Mouse (Mus musculus): Measurements from ENCODE around the gene C8g. TPM values are rescaled to one million over a fixed set of nuclear protein-coding genes. Genes with fewer than 3 reads are reported as not detected.

C8g gene
- total and polyA plus RNA-seq, 2 experiments from 2014 or later, result 0.58 to 6.5 TPM

GRCm38 (mm10) chr2:25479551-25480311, 21.8 kb downstream of the C8g start:
- no peak for DNase-seq (ENCODE audit: low spot score)
- no peak for TF ChIP-seq CTCF (IDR thresholded peaks at IDR 0.05; ENCODE audit: low read depth)
- H3K4me3 ChIP-seq (ENCODE audit: low read length), result no peak overlapping the region

GRCm38 (mm10) chr2:25477967-25478675, 23.4 kb downstream of the C8g start:
- peak; percentile 58; the same call in 1 of the 2 replicates for ATAC-seq
- 87% methylated on average over 3 of the region's 3 CpGs for WGBS
- Histone ChIP-seq H3K27me3 (ENCODE audit: insufficient read depth, low read length) (no peaks in the 10 kb centered on the region), H3K36me3 (ENCODE audit: insufficient read depth, low read length) (no peaks in the 10 kb centered on the region), H3K27ac (no peak overlapping the region), H3K9ac (replicated peaks; ENCODE audit: low read length) (no peak overlapping the region), H3K4me2 (ENCODE audit: low read depth, low read length) (no peak overlapping the region), H3K4me1 (ENCODE audit: insufficient read depth, low read length) (no peaks in the 10 kb centered on the region), H3K9me3 (ENCODE audit: low read length) (no peaks in the 10 kb centered on the region), H3K4me3 (ENCODE audit: low read length) (no peak overlapping the region)
- no peak for TF ChIP-seq CTCF (IDR thresholded peaks at IDR 0.05; ENCODE audit: low read depth)
- DNase-seq (ENCODE audit: low spot score), result peak; percentile 20

More at GRCm38 (mm10) chr2:25479551-25480311, 21.8 kb downstream of the C8g start:
- Histone ChIP-seq H3K27ac (no peak overlapping the region), H3K9ac (replicated peaks; ENCODE audit: low read length) (no peak overlapping the region), H3K9me3 (ENCODE audit: low read length) (no peaks in the 10 kb centered on the region), H3K4me2 (ENCODE audit: low read depth, low read length) (no peak overlapping the region), H3K4me1 (ENCODE audit: insufficient read depth, low read length) (no peaks in the 10 kb centered on the region), H3K36me3 (ENCODE audit: insufficient read depth, low read length) (no peaks in the 10 kb centered on the region), H3K27me3 (ENCODE audit: insufficient read depth, low read length) (no peaks in the 10 kb centered on the region)
- WGBS, result 69% methylated on average over 10 of the region's 10 CpGs
- no peak for ATAC-seq

GRCm38 (mm10) chr2:25477541-25477940, 24.0 kb downstream of the C8g start:
- Histone ChIP-seq H3K9me3 (ENCODE audit: low read length) (no peaks in the 10 kb centered on the region), H3K4me3 (ENCODE audit: low read length) (no peak overlapping the region), H3K4me2 (ENCODE audit: low read depth, low read length) (no peak overlapping the region), H3K4me1 (ENCODE audit: insufficient read depth, low read length) (no peaks in the 10 kb centered on the region), H3K36me3 (ENCODE audit: insufficient read depth, low read length) (no peaks in the 10 kb centered on the region), H3K27ac (no peak overlapping the region), H3K9ac (replicated peaks; ENCODE audit: low read length) (no peak overlapping the region), H3K27me3 (ENCODE audit: insufficient read depth, low read length) (no peaks in the 10 kb centered on the region)
- no peak for DNase-seq (ENCODE audit: low spot score)
- TF ChIP-seq CTCF (IDR thresholded peaks at IDR 0.05; ENCODE audit: low read depth), result no peak
- 86% methylated on average over 8 of the region's 8 CpGs for WGBS
- no peak for ATAC-seq

GRCm38 (mm10) chr2:25472550-25472949, 29.0 kb downstream of the C8g start:
- Histone ChIP-seq H3K27ac (no peak overlapping the region), H3K36me3 (ENCODE audit: insufficient read depth, low read length) (no peaks in the 10 kb centered on the region), H3K9ac (replicated peaks; ENCODE audit: low read length) (no peak overlapping the region), H3K27me3 (ENCODE audit: insufficient read depth, low read length) (no peaks in the 10 kb centered on the region), H3K4me1 (ENCODE audit: insufficient read depth, low read length) (peaks cover 15% of the 10 kb centered on the region), H3K9me3 (ENCODE audit: low read length) (no peaks in the 10 kb centered on the region), H3K4me2 (ENCODE audit: low read depth, low read length) (no peak overlapping the region), H3K4me3 (ENCODE audit: low read length) (no peak overlapping the region)
- ATAC-seq, result no peak
- 75% methylated on average over 2 of the region's 2 CpGs for WGBS
- DNase-seq (ENCODE audit: low spot score), result no peak
- no peak for TF ChIP-seq CTCF (IDR thresholded peaks at IDR 0.05; ENCODE audit: low read depth)

GRCm38 (mm10) chr2:25469969-25470368, 31.6 kb downstream of the C8g start, which contains the start of gene Ptgds:
Ptgds (minus strand) TSS chr2:25470046.
- WGBS, result 61% methylated on average over 6 of the region's 6 CpGs
- ATAC-seq, result no peak
- peak within 1 kb of the TSS; percentile 77 for H3K27ac ChIP-seq
- H3K36me3 ChIP-seq (ENCODE audit: insufficient read depth, low read length), result no peaks in the 10 kb centered on the region
- H3K4me2 ChIP-seq (ENCODE audit: low read depth, low read length), result 0 out of 2 replicates have a peak within 1 kb of the TSS, but pooled peaks have one; percentile 7
- DNase-seq (ENCODE audit: low spot score), result no peak
- no peaks in the 10 kb centered on the region for H3K9me3 ChIP-seq (ENCODE audit: low read length)
- TF ChIP-seq CTCF (IDR thresholded peaks at IDR 0.05; ENCODE audit: low read depth), result no peak
- no peak within 1 kb of the TSS for H3K4me3 ChIP-seq (ENCODE audit: low read length)
- no peaks in the 10 kb centered on the region for H3K27me3 ChIP-seq (ENCODE audit: insufficient read depth, low read length)
- H3K4me1 ChIP-seq (ENCODE audit: insufficient read depth, low read length), result peaks cover 15% of the 10 kb centered on the region
- H3K9ac ChIP-seq (replicated peaks; ENCODE audit: low read length), result 0 out of 2 replicates have a peak within 1 kb of the TSS, but pooled peaks have one; percentile 24

GRCm38 (mm10) chr2:25468962-25469915, 32.3 kb downstream of the C8g start:
- peaks cover 15% of the 10 kb centered on the region for H3K4me1 ChIP-seq (ENCODE audit: insufficient read depth, low read length)
- H3K27me3 ChIP-seq (ENCODE audit: insufficient read depth, low read length), result no peaks in the 10 kb centered on the region
- H3K36me3 ChIP-seq (ENCODE audit: insufficient read depth, low read length), result no peaks in the 10 kb centered on the region
- peak; percentile 86 for DNase-seq (ENCODE audit: low spot score)
- no peak overlapping the region for H3K4me3 ChIP-seq (ENCODE audit: low read length)
- H3K27ac ChIP-seq, result peak overlapping the region; percentile 77
- ATAC-seq, result peak; percentile 75
- TF ChIP-seq CTCF (IDR thresholded peaks at IDR 0.05; ENCODE audit: low read depth), result no peak
- 0 out of 2 replicates have a peak overlapping the region, but pooled peaks have one; percentile 7 for H3K4me2 ChIP-seq (ENCODE audit: low read depth, low read length)
- 63% methylated on average over 10 of the region's 10 CpGs for WGBS
- H3K9me3 ChIP-seq (ENCODE audit: low read length), result no peaks in the 10 kb centered on the region
- H3K9ac ChIP-seq (replicated peaks; ENCODE audit: low read length), result 0 out of 2 replicates have a peak overlapping the region, but pooled peaks have one; percentile 24

All from hindbrain, postnatal 0 days (tissue).